Mouse (Mus musculus) kidney, postnatal 25 days (tissue): ENCODE measurements around the gene Ube2h.

Source experiments
- DNase-seq, 2 experiments: peaks; one replicate each; pipeline ENCODE4 v3.0.0; 2021; ENCODE audit warnings: mixed read lengths in 2 of 2

Ube2h gene

GRCm38 (mm10) chr6:30299116-30299515, 5.2 kb downstream of the Ube2h start:
- peak in 1 of 2 experiments; percentile 39 for DNase-seq

GRCm38 (mm10) chr6:30292579-30292978, 11.8 kb downstream of the Ube2h start:
- DNase-seq, result no peak

- DNase-seq, result peak in 1 of 2 experiments; percentile 47
Measured at GRCm38 (mm10) chr6:30287958-30288357, 16.4 kb downstream of the Ube2h start.

GRCm38 (mm10) chr6:30286642-30287041, 17.7 kb downstream of the Ube2h start:
- no peak for DNase-seq

GRCm38 (mm10) chr6:30284177-30284576, 20.2 kb downstream of the Ube2h start:
- no peak for DNase-seq

GRCm38 (mm10) chr6:30282361-30282760, 22.0 kb downstream of the Ube2h start:
- no peak for DNase-seq

GRCm38 (mm10) chr6:30278374-30278773, 26.0 kb downstream of the Ube2h start:
- no peak for DNase-seq

GRCm38 (mm10) chr6:30276882-30277281, 27.5 kb downstream of the Ube2h start:
- no peak for DNase-seq

- DNase-seq, result peak; percentile 25 to 40
Measured at GRCm38 (mm10) chr6:30276375-30276774, 28.0 kb downstream of the Ube2h start.

GRCm38 (mm10) chr6:30275159-30275847, 29.0 kb downstream of the Ube2h start:
- DNase-seq, result no peak

- no peak for DNase-seq
Measured at GRCm38 (mm10) chr6:30272911-30273310, 31.4 kb downstream of the Ube2h start.

- DNase-seq, result no peak
Measured at GRCm38 (mm10) chr6:30272338-30272905, 31.9 kb downstream of the Ube2h start.

GRCm38 (mm10) chr6:30269846-30270245, 34.5 kb downstream of the Ube2h start:
- DNase-seq, result no peak

GRCm38 (mm10) chr6:30267486-30267885, 36.9 kb downstream of the Ube2h start:
- DNase-seq, result no peak

GRCm38 (mm10) chr6:30265402-30265801, 38.9 kb downstream of the Ube2h start:
- DNase-seq, result no peak

- peak in 1 of 2 experiments; percentile 10 for DNase-seq
Measured at GRCm38 (mm10) chr6:30263053-30263452, 41.3 kb downstream of the Ube2h start.

GRCm38 (mm10) chr6:30259271-30259670, 45.1 kb downstream of the Ube2h start:
- DNase-seq, result no peak

GRCm38 (mm10) chr6:30257962-30258361, 46.4 kb downstream of the Ube2h start:
- no peak for DNase-seq

- no peak for DNase-seq
Measured at GRCm38 (mm10) chr6:30255846-30256245, 48.5 kb downstream of the Ube2h start.

GRCm38 (mm10) chr6:30252271-30253010, 51.9 kb downstream of the Ube2h start:
- no peak for DNase-seq

GRCm38 (mm10) chr6:30248708-30249107, 55.6 kb downstream of the Ube2h start:
- no peak for DNase-seq

GRCm38 (mm10) chr6:30245940-30246339, 58.4 kb downstream of the Ube2h start:
- DNase-seq, result no peak

- DNase-seq, result no peak
Measured at GRCm38 (mm10) chr6:30245397-30245796, 58.9 kb downstream of the Ube2h start.
